Mouse (Mus musculus): ENCODE measurements around the gene Nucks1. TPM values are rescaled to one million over a fixed set of nuclear protein-coding genes. Genes with fewer than 3 reads are reported as not detected.
A peak's percentile ranks its signal among the peaks of the same experiment; 100 is the strongest.

Nucks1 gene
- polyA plus RNA-seq, 1 experiment from 2014 or later, result 61.2 TPM

DNA sequence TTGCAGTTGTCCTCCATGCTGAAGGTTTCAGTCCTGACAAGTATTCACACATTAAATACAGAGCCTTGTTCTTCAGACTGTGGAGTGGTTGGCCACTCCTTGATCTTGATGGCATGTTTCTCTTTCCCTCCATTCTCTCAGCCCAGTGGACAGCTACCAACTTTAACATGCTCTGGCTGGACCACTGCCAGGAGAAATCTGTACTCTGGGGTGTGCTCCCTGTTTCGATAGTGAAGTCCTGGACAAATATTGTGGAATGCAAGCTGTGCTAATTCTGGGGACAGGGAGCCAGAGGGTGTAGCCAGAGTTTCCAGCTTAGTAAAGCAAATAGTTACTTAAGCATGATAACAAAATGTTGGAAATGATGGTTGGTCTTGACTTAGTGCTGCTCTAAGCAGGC is 28.5 kb downstream of the Nucks1 start:
- 57% methylated on average over 1 of the region's 1 CpGs for WGBS
- ATAC-seq (ENCODE audit: insufficient number of reproducible peaks, insufficient read depth, low FRiP score, low read depth), result peak; percentile 84

GRCm38 (mm10) chr1:131940711-131941244 is 30.4 kb downstream of the Nucks1 start:
- Histone ChIP-seq H3K9ac (replicated peaks; ENCODE audit: low read depth, low read length) (no peak overlapping the region), H3K9me3 (ENCODE audit: control insufficient read depth, low read depth, low read length) (no peaks in the 10 kb centered on the region), H3K4me1 (ENCODE audit: control insufficient read depth, insufficient read depth, low read length) (no peaks in the 10 kb centered on the region), H3K36me3 (ENCODE audit: control insufficient read depth, insufficient read depth, low read length) (peaks cover 2% of the 10 kb centered on the region; the same call in 1 of the 2 replicates), H3K4me2 (replicated peaks; ENCODE audit: low read depth, low read length) (no peak overlapping the region), H3K27ac (ENCODE audit: low read length) (no peak overlapping the region), H3K27me3 (ENCODE audit: control insufficient read depth, insufficient read depth, low read length) (no peaks in the 10 kb centered on the region), H3K4me3 (ENCODE audit: low read depth, low read length) (no peak overlapping the region)
- ATAC-seq (ENCODE audit: insufficient number of reproducible peaks, insufficient read depth, low FRiP score, low read depth), result no peak
- WGBS, result 70% methylated on average over 2 of the region's 2 CpGs

More for the DNA sequence above, 28.5 kb downstream of the Nucks1 start:
- Histone ChIP-seq H3K4me1 (ENCODE audit: control insufficient read depth, insufficient read depth, low read length) (no peaks in the 10 kb centered on the region), H3K27me3 (ENCODE audit: control insufficient read depth, insufficient read depth, low read length) (no peaks in the 10 kb centered on the region), H3K4me2 (replicated peaks; ENCODE audit: low read depth, low read length) (no peak overlapping the region), H3K9me3 (ENCODE audit: control insufficient read depth, low read depth, low read length) (no peaks in the 10 kb centered on the region), H3K36me3 (ENCODE audit: control insufficient read depth, insufficient read depth, low read length) (peaks cover 10% of the 10 kb centered on the region; the same call in 1 of the 2 replicates), H3K9ac (replicated peaks; ENCODE audit: low read depth, low read length) (no peak overlapping the region), H3K27ac (ENCODE audit: low read length) (peak overlapping the region; percentile 53), H3K4me3 (ENCODE audit: low read depth, low read length) (no peak overlapping the region)

GRCm38 (mm10) chr1:131941501-131941900 is 31.2 kb downstream of the Nucks1 start:
- Histone ChIP-seq H3K4me2 (replicated peaks; ENCODE audit: low read depth, low read length) (no peak overlapping the region), H3K9me3 (ENCODE audit: control insufficient read depth, low read depth, low read length) (no peaks in the 10 kb centered on the region), H3K36me3 (ENCODE audit: control insufficient read depth, insufficient read depth, low read length) (peaks cover 2% of the 10 kb centered on the region; the same call in 1 of the 2 replicates), H3K27me3 (ENCODE audit: control insufficient read depth, insufficient read depth, low read length) (no peaks in the 10 kb centered on the region), H3K4me3 (ENCODE audit: low read depth, low read length) (no peak overlapping the region), H3K9ac (replicated peaks; ENCODE audit: low read depth, low read length) (no peak overlapping the region), H3K27ac (ENCODE audit: low read length) (no peak overlapping the region), H3K4me1 (ENCODE audit: control insufficient read depth, insufficient read depth, low read length) (no peaks in the 10 kb centered on the region)
- WGBS, result 94% methylated on average over 1 of the region's 1 CpGs
- ATAC-seq (ENCODE audit: insufficient number of reproducible peaks, insufficient read depth, low FRiP score, low read depth), result no peak

DNA sequence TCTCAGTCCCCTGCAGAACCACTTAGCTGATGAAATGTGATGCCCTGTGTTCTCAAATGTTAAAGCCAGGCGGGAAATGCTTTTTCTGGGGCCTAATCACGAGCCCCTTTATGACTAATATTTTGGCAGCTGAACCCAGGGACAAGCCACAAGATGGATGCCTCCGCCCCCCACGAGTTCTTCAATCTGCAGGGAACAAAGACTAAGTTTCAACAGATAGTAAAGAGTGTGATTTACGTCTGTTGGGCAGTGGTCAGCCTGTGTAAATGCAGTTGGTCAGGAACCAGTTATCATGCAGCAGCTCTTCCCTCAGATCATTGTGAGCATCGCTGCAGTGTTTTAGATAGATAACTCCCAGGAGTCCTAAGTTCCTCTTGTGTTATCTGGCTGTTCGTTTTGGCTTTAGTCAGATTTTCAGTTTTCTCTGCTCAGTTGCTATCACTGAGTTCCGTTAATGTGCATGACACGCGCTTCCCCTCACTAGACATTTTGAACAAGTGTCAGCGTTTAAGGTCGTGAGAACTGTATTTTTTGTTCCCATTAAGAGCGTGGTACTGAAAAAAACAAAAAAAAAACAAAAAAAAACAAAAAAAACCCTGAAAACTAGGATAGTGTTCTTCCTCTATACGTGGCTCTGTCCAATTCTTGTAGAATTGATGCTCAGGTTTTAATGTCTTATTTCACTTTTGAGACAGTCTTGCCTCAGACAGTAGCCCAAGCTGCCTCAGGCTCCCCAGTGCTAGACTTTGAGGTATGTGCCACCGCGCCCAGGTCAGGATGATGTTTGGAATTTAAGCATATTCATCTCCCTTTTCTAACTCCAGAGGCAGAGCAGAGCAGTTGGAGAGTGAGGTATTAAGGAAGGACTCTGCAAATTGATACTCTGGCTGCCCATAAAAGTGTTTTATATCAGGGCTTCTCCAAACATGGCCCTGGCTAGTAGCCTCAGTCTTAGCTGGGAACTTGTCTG is 32.6 kb downstream of the Nucks1 start:
- no peaks in the 10 kb centered on the region for H3K27me3 ChIP-seq (ENCODE audit: control insufficient read depth, insufficient read depth, low read length)
- H3K9me3 ChIP-seq (ENCODE audit: control insufficient read depth, low read depth, low read length), result no peaks in the 10 kb centered on the region
- 56% methylated on average over 16 of the region's 16 CpGs for WGBS
- H3K27ac ChIP-seq (ENCODE audit: low read length), result no peak overlapping the region
- no peaks in the 10 kb centered on the region for H3K4me1 ChIP-seq (ENCODE audit: control insufficient read depth, insufficient read depth, low read length)
- no peak overlapping the region for H3K4me3 ChIP-seq (ENCODE audit: low read depth, low read length)
- no peak overlapping the region for H3K9ac ChIP-seq (replicated peaks; ENCODE audit: low read depth, low read length)
- no peak for ATAC-seq (ENCODE audit: insufficient number of reproducible peaks, insufficient read depth, low FRiP score, low read depth)
- no peaks in the 10 kb centered on the region for H3K36me3 ChIP-seq (ENCODE audit: control insufficient read depth, insufficient read depth, low read length)
- no peak overlapping the region for H3K4me2 ChIP-seq (replicated peaks; ENCODE audit: low read depth, low read length)

- H3K9me3 ChIP-seq (ENCODE audit: control insufficient read depth, low read depth, low read length), result no peaks in the 10 kb centered on the region
Observed at GRCm38 (mm10) chr1:131945674-131946440, 35.5 kb downstream of the Nucks1 start.

DNA sequence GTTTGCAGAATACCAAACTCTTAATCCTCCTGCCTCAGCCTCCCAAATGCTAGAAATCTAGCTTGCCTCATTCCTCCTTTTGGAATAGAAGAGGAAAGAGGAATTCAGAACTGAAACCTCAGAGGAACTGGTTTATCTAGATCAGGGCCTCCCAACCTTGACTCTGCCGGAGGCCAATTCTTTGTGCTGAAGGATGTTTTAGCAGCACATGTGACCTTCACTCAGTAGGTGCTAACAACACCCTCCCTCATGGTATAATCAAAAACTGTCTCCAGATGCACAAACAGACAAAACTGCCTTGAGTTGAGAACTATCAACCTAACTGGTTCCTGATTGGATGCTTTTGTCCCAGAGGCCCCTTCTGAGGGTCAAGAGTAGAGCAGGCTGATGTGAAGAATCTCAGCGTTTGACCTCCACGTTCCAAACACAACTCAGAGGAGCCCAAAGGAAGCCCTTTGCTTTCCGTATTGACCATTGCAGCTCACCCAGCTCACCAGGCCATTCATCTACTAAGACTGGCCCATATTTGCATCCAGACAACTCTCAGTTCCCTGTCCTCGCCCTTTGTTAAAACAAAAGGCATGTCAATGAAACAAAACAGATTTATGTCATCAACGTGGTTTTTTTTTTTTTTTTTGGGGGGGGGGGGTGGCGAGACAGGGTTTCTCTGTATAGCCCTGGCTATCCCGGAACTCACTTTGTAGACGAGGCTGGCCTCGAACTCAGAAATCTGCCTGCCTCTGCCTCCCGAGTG is 36.3 kb downstream of the Nucks1 start:
- Histone ChIP-seq H3K4me1 (ENCODE audit: control insufficient read depth, insufficient read depth, low read length) (no peaks in the 10 kb centered on the region), H3K9me3 (ENCODE audit: control insufficient read depth, low read depth, low read length) (no peaks in the 10 kb centered on the region), H3K27me3 (ENCODE audit: control insufficient read depth, insufficient read depth, low read length) (no peaks in the 10 kb centered on the region), H3K4me2 (replicated peaks; ENCODE audit: low read depth, low read length) (no peak overlapping the region), H3K9ac (replicated peaks; ENCODE audit: low read depth, low read length) (no peak overlapping the region), H3K27ac (ENCODE audit: low read length) (no peak overlapping the region), H3K36me3 (ENCODE audit: control insufficient read depth, insufficient read depth, low read length) (no peaks in the 10 kb centered on the region), H3K4me3 (ENCODE audit: low read depth, low read length) (no peak overlapping the region)
- ATAC-seq (ENCODE audit: insufficient number of reproducible peaks, insufficient read depth, low FRiP score, low read depth), result no peak
- 74% methylated on average over 11 of the region's 11 CpGs for WGBS

More at GRCm38 (mm10) chr1:131945674-131946440, 35.5 kb downstream of the Nucks1 start:
- ATAC-seq (ENCODE audit: insufficient number of reproducible peaks, insufficient read depth, low FRiP score, low read depth), result peak; percentile 60; the same call in 1 of the 2 replicates
- 0 out of 2 replicates have a peak overlapping the region, but pooled peaks have one; percentile 52 for H3K27ac ChIP-seq (ENCODE audit: low read length)
- H3K9ac ChIP-seq (replicated peaks; ENCODE audit: low read depth, low read length), result no peak overlapping the region
- H3K4me3 ChIP-seq (ENCODE audit: low read depth, low read length), result no peak overlapping the region
- H3K27me3 ChIP-seq (ENCODE audit: control insufficient read depth, insufficient read depth, low read length), result no peaks in the 10 kb centered on the region
- WGBS, result 51% methylated on average over 10 of the region's 10 CpGs
- H3K36me3 ChIP-seq (ENCODE audit: control insufficient read depth, insufficient read depth, low read length), result no peaks in the 10 kb centered on the region
- H3K4me1 ChIP-seq (ENCODE audit: control insufficient read depth, insufficient read depth, low read length), result no peaks in the 10 kb centered on the region
- no peak overlapping the region for H3K4me2 ChIP-seq (replicated peaks; ENCODE audit: low read depth, low read length)

DNA sequence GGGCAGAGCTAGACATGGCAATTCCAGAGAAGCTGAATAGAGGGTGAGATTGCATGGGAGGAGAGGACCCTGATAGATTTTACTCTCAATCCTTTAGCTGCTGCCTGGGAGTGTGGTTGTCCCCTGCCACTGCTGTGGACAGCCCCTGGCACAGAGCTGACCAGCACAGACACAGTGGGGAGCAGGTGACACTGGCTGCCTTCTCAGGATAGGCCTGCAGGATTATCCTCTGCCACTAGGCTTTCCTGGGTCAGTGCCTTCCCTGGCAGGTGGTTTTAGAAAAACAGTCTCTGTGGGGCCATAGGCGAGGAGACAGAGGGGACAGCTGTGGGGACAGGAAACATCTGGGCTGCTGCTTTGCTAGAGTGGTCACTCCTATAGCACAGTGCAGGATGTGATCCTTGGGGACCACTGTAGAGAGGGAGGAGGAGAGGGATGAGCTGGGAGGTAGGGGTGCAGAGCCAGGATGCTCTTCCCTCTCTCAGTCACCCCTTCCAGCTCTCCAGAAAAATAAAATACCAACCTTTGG is 37.7 kb downstream of the Nucks1 start:
- no peak for ATAC-seq (ENCODE audit: insufficient number of reproducible peaks, insufficient read depth, low FRiP score, low read depth)
- no peak overlapping the region for H3K9ac ChIP-seq (replicated peaks; ENCODE audit: low read depth, low read length)
- H3K36me3 ChIP-seq (ENCODE audit: control insufficient read depth, insufficient read depth, low read length), result no peaks in the 10 kb centered on the region
- H3K4me1 ChIP-seq (ENCODE audit: control insufficient read depth, insufficient read depth, low read length), result no peaks in the 10 kb centered on the region
- no peaks in the 10 kb centered on the region for H3K27me3 ChIP-seq (ENCODE audit: control insufficient read depth, insufficient read depth, low read length)
- no peak overlapping the region for H3K4me3 ChIP-seq (ENCODE audit: low read depth, low read length)
- H3K9me3 ChIP-seq (ENCODE audit: control insufficient read depth, low read depth, low read length), result no peaks in the 10 kb centered on the region
- no peak overlapping the region for H3K27ac ChIP-seq (ENCODE audit: low read length)
- 31% methylated on average over 1 of the region's 1 CpGs for WGBS
- no peak overlapping the region for H3K4me2 ChIP-seq (replicated peaks; ENCODE audit: low read depth, low read length)

All from stomach, embryonic 14.5 days (tissue).